Mouse (Mus musculus) central nervous system, embryonic 14 days (tissue): ENCODE data around the gene Dbndd2. TPM values are rescaled to one million over a fixed set of nuclear protein-coding genes. Genes with fewer than 3 reads are reported as not detected.

ENCODE experiments used
- polyA plus RNA-seq: library from polyadenylated mRNA; depleted of rRNA; stranded (reverse); fragments of >200 nt; gene quantifications from 2 replicates; pipeline ENCODE4 v1.2.3, GENCODE M21; 2012; rRNA removed

Gene Dbndd2
- 9.6 and 11.6 TPM in 2 replicates for polyA plus RNA-seq

DNA sequence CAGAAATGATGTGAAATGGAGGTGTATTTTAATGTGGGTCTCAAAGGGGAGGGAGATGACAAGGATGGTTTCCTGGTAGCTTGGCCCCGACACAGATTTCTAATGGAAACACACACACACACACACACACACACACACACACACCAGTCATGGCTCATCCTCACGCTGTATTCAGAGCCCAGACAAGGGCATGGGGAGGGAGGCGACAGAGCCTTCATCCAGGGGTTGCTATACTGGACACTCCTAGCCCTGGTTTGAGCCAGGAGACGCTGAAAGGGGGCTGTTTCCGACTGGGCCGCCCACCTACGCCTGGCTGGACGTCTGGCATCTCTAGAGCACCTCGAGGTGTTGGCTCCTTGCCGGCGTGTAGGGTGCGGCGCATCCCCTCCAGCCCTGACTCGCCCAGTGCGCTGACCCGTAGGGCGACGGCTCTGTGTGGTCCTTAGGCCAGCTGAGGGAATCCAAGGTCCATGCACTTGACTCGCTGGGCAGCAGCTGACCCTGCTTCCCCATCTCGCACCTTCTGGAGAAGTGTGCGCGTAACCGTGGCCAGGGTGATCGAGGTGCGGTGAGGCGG lies at the start of gene Dbndd2:
TSS of gene Dbndd2 (plus strand) at position 426 of the 577 bp plus-strand sequence.

DNA sequence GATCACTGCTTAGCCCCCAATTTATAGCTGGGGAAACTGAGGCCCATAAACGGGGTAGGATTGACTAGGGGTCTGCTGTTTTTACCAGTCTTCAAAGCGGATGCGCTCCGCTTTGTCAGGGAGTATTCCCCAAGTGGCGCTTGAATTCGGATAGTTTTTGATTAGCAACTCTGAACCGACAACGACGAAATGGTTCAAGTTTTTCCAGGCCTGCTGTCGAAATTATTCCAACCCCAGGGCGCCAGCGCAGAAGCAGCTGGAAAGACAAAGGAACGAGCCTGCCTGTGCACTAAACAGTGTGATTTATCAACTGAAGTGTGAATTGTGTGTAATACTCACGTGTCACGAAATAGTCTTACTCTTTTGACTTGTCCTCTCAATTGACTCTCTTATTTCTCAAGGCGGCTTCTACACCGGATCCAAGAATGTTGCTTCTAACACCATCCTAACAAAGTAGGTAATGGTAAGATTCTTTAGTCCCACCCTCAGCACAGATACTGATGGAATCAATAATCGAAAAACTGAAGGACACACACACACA lies 42.4 kb upstream of the Dbndd2 start, which contains the start of gene Sdc4:
TSS of gene Sdc4 (minus strand) at position 428 of the 541 bp plus-strand sequence.

DNA sequence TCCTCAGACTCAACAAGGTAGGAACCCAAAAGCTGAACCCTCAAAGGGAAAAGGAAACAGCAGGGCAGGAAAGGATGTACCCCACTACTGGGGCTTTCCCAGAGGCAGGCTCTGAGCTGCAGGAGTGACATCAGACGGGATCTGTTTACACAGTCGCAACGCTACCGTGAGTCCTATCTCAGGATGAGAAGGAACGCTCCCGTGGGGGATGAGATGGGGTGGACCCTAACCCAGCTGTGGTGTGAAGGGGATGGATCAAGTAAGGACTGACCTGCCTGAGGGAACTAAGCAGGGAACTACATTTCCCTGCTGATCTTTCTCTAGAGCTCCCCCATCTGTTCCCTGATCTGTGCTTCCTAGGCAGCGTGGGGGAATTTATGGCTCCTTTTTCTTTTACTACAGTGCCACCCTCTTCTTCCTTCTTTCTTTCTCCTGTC lies 29.0 kb upstream of the Dbndd2 start, which contains the start of gene Sys1:
TSS of gene Sys1 (plus strand) at position 101 of the 437 bp plus-strand sequence.

DNA sequence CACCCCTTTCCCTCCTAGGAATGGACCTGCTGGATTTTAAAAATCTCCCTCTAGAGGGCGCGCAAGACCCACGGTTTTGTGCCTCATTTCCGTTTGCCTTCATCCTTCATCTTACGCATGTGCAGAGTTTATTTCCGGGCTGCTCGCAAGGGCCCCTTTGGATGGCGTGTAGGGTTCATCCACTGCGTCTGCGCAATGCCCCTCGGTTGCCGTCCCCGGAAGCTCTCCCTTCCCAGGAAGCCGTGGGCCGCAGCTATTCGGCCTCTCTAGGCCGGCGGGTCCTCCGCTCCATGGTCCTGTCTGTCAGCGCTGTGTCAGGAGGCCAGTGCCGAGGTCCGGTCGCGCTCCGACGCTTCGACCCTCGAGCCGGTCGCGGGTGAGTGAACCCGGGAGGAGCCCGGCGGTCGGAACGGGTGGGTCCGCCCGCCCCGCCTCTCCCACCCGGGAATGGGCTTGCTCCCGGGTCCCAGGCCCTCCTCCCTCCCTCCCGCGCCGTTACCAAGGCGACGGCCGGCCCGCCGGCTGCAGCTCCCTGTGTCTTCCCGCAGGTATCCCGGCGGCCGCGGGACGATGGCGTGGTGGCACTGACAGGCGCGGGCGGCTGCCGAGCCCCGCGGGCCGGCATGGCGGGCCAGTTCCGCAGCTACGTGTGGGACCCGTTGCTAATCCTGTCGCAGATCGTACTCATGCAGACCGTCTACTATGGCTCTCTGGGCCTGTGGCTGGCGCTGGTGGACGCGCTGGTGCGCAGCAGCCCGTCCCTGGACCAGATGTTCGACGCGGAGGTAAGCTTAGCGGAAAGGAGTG lies 25.0 kb upstream of the Dbndd2 start, which contains the start of gene Gm20458:
TSS of gene Gm20458 (plus strand) at position 223 of the 807 bp plus-strand sequence.

DNA sequence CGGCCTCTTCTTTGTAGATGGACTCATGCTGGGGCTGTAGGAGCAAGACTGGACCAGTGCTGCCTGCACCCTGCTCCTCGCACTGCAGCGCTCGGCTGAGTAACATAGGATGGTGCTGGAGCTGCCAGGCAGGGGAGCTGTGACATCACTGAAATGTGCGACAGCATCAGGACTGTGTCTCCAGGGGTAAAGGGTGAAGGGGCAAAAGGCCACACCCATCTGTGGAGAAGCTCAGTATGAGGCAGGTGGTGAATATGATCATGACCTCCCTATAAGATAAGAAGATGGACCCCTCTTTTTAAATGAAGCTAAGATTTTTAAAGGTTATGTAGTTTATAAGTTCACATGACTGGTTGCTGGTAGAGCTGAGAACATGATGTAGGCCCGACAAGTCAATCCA lies 12.3 kb upstream of the Dbndd2 start, which contains the start of gene Trp53tg5:
TSS of gene Trp53tg5 (minus strand) at position 101 of the 400 bp plus-strand sequence.

DNA sequence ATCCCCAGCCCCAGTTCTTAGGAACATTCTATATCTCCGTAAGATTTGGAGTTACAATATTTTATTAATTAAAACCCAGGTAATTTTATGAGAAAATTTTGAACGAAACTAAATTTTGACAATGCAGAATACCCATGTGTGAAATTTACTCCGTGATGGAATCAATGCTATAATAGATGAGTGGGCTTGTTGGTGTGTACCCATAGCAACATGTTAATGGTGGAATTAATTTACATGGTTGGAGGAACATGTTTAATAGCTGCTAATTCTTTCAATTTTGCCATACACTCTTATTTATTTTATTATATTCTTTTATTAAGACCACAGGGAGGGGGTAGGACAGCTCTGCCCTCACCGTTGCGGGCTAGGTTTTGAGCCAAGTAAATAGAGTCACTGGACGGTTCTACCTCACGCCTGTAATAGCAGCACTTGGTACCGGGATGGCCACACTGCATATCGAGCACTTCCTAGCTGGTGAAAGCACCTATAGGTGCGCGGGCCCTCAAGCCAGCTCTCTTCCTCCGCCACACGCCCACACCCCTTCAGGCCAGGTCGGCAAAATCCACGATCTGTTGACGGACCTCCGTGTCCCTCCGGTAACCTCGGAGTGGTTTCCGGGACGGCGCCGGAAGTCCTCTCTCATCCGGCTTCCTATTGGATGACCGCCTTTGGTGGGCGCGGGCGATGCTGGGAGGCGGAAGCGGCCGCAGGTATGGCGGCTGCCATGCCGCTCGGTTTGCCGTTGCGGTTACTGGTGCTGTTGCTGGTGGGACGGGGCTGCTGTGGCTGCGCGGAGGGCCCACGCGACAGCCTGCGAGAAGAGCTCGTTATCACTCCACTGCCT lies 11.2 kb downstream of the Dbndd2 start, which contains the start of gene Pigt:
TSS of gene Pigt (plus strand) at position 674 of the 844 bp plus-strand sequence.

Other genes with a start within 250 kb of the Dbndd2 start
- not detected in 2 replicates for gene Svs2, start 247.6 kb upstream of the Dbndd2 start, polyA plus RNA-seq
- gene Svs3b, start 229.5 kb upstream of the Dbndd2 start, polyA plus RNA-seq, result not detected in 2 replicates
- gene Svs4, start 207.6 kb upstream of the Dbndd2 start, polyA plus RNA-seq, result not detected in 2 replicates
- gene Svs3a, start 196.8 kb upstream of the Dbndd2 start, polyA plus RNA-seq, result not detected in 2 replicates
- gene Svs6, start 169.4 kb upstream of the Dbndd2 start, polyA plus RNA-seq, result not detected in 2 replicates
- gene Svs5, start 153.4 kb upstream of the Dbndd2 start, polyA plus RNA-seq, result not detected in 2 replicates
- 0.16 and 1.3 TPM in 2 replicates for gene Slpi, start 97.0 kb upstream of the Dbndd2 start, polyA plus RNA-seq
- gene Rbpjl, start 83.0 kb upstream of the Dbndd2 start, polyA plus RNA-seq, result 0.17 and 0.74 TPM in 2 replicates
- 14.9 and 118 TPM in 2 replicates for gene Matn4, start 80.9 kb upstream of the Dbndd2 start, polyA plus RNA-seq
- 3.3 and 8.2 TPM in 2 replicates for gene Sdc4, start 42.2 kb upstream of the Dbndd2 start, polyA plus RNA-seq
- 53.1 and 56.8 TPM in 2 replicates for gene Sys1, start 29.1 kb upstream of the Dbndd2 start, polyA plus RNA-seq
- gene Gm20458, start 25.1 kb upstream of the Dbndd2 start, polyA plus RNA-seq, result 10.3 and 10.7 TPM in 2 replicates
- gene Trp53tg5, start 12.4 kb upstream of the Dbndd2 start, polyA plus RNA-seq, result not detected in 2 replicates
- gene Pigt, start 11.4 kb downstream of the Dbndd2 start, polyA plus RNA-seq, result 82.2 and 101 TPM in 2 replicates
- 4.5 and 14.3 TPM in 2 replicates for gene Wfdc2, start 76.3 kb downstream of the Dbndd2 start, polyA plus RNA-seq
- gene Spint3, start 87.4 kb downstream of the Dbndd2 start, polyA plus RNA-seq, result not detected in 2 replicates
- not detected in 2 replicates for gene Wfdc6a, start 99.3 kb downstream of the Dbndd2 start, polyA plus RNA-seq
- gene Eppin, start 107.5 kb downstream of the Dbndd2 start, polyA plus RNA-seq, result not detected in 2 replicates
- not detected in 2 replicates for gene Wfdc6b, start 127.4 kb downstream of the Dbndd2 start, polyA plus RNA-seq
- gene Wfdc8, start 127.5 kb downstream of the Dbndd2 start, polyA plus RNA-seq, result 0.04 TPM in 1 of 2 replicates, not detected in the other
- gene Wfdc16, start 152.7 kb downstream of the Dbndd2 start, polyA plus RNA-seq, result not detected in 2 replicates
- not detected in 2 replicates for gene Wfdc10, start 169.9 kb downstream of the Dbndd2 start, polyA plus RNA-seq
- gene Wfdc9, start 170.5 kb downstream of the Dbndd2 start, polyA plus RNA-seq, result not detected in 2 replicates
- gene Wfdc11, start 188.0 kb downstream of the Dbndd2 start, polyA plus RNA-seq, result not detected in 2 replicates
- not detected in 2 replicates for gene Wfdc13, start 199.0 kb downstream of the Dbndd2 start, polyA plus RNA-seq
- not detected in 2 replicates for gene Spint4, start 212.4 kb downstream of the Dbndd2 start, polyA plus RNA-seq
- not detected in 2 replicates for gene Spint5, start 229.2 kb downstream of the Dbndd2 start, polyA plus RNA-seq